Mouse (Mus musculus): ENCODE results near the gene Ube2m. TPM values are rescaled to one million over a fixed set of nuclear protein-coding genes. Genes with fewer than 3 reads are reported as not detected.

Gene Ube2m
- total RNA-seq, 1 experiment, result 92.8 TPM

DNA sequence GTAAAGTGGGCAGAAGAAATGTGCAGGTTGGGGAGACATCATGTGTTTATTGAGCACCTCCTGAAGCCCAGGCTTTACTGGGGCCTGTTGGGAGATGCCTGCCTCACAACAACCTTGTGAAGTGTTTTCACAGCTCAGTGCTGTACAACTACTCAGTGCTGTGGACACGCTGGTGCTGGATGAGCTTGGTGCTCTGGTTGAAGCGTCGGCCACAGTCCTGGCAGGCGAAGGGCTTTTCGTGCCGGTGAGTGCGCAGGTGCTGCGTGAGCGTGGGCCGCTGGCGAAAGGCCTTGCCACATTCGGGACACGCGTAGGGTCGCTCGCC is 5.0 kb upstream of the Ube2m start:
- Histone ChIP-seq H3K9ac (ENCODE audit: insufficient read depth, low read depth, low read length, poor library complexity, severe bottlenecking) (peak overlapping the region; percentile 80), H3K27ac (ENCODE audit: insufficient read depth, low read depth, low read length, poor library complexity, severe bottlenecking) (no peak overlapping the region), H3K9me3 (ENCODE audit: control insufficient read depth, insufficient read depth, low read depth, low read length) (no peaks in the 10 kb centered on the region), H3K36me3 (ENCODE audit: control insufficient read depth, insufficient read depth, low read length, poor library complexity, severe bottlenecking) (no peaks in the 10 kb centered on the region), H3K4me3 (ENCODE audit: insufficient read depth in 1 of 2, low read depth in 1 of 2, low read length in 2 of 2, poor library complexity in 1 of 2, severe bottlenecking in 1 of 2) (peak overlapping the region; percentile 49 to 81; a peak in 3 of 4 replicates), H3K4me1 (ENCODE audit: control insufficient read depth in 2 of 2, insufficient read depth in 2 of 2, low read length in 2 of 2, poor library complexity in 1 of 2) (peaks cover 2 to 8% of the 10 kb centered on the region in 2 experiments; a peak in 1 of 4 replicates)
- no peak for DNase-seq (ENCODE audit: low read depth, low spot score)
- TF ChIP-seq CHD2 (IDR thresholded peaks at IDR 0.05; ENCODE audit: low read depth, low read length) (no peak), ZC3H11A (IDR thresholded peaks at IDR 0.05; ENCODE audit: borderline replicate concordance, low read depth, low read length) (no peak), ZNF384 (IDR thresholded peaks at IDR 0.05; ENCODE audit: low read depth, low read length) (no peak), HCFC1 (IDR thresholded peaks at IDR 0.05; ENCODE audit: borderline replicate concordance, insufficient read depth, low read length) (no peak), MAFK (IDR thresholded peaks at IDR 0.05; ENCODE audit: insufficient read depth, low read depth, low read length) (no peak)
- in situ Hi-C loops (cut with MboI; ENCODE audit: low sequenced_read_pairs in 2 of 2, unreplicated experiment in 2 of 2), result loop anchor here in 1 of 2 experiments (10.0 kb wide), 1 partner anchor 118 kb away; the partner anchor contains the start of genes Rnf225 and Rps5

- in situ Hi-C loops (cut with MboI; ENCODE audit: low sequenced_read_pairs in 2 of 2, unreplicated experiment in 2 of 2), result loop anchor here in 1 of 2 experiments (10.0 kb wide), 1 partner anchor 118 kb away; the partner anchor contains the start of genes Rnf225 and Rps5
- Histone ChIP-seq H3K36me3 (ENCODE audit: control insufficient read depth, insufficient read depth, low read length, poor library complexity, severe bottlenecking) (no peaks in the 10 kb centered on the region), H3K4me1 (ENCODE audit: control insufficient read depth in 2 of 2, insufficient read depth in 2 of 2, low read length in 2 of 2, poor library complexity in 1 of 2) (peaks cover 2 to 8% of the 10 kb centered on the region in 2 experiments; a peak in 1 of 4 replicates), H3K9ac (ENCODE audit: insufficient read depth, low read depth, low read length, poor library complexity, severe bottlenecking) (no peak overlapping the region), H3K9me3 (ENCODE audit: control insufficient read depth, insufficient read depth, low read depth, low read length) (no peaks in the 10 kb centered on the region), H3K4me3 (ENCODE audit: insufficient read depth in 1 of 2, low read depth in 1 of 2, low read length in 2 of 2, poor library complexity in 1 of 2, severe bottlenecking in 1 of 2) (no peak overlapping the region), H3K27ac (ENCODE audit: insufficient read depth, low read depth, low read length, poor library complexity, severe bottlenecking) (no peak overlapping the region)
- TF ChIP-seq ZC3H11A (IDR thresholded peaks at IDR 0.05; ENCODE audit: borderline replicate concordance, low read depth, low read length) (no peak), ZNF384 (IDR thresholded peaks at IDR 0.05; ENCODE audit: low read depth, low read length) (no peak), CHD2 (IDR thresholded peaks at IDR 0.05; ENCODE audit: low read depth, low read length) (no peak), MAFK (IDR thresholded peaks at IDR 0.05; ENCODE audit: insufficient read depth, low read depth, low read length) (no peak), HCFC1 (IDR thresholded peaks at IDR 0.05; ENCODE audit: borderline replicate concordance, insufficient read depth, low read length) (no peak)
- no peak for DNase-seq (ENCODE audit: low read depth, low spot score)
These were observed 4.4 kb upstream of the Ube2m start for GRCm38 (mm10) chr7:13042511-13042910.

DNA sequence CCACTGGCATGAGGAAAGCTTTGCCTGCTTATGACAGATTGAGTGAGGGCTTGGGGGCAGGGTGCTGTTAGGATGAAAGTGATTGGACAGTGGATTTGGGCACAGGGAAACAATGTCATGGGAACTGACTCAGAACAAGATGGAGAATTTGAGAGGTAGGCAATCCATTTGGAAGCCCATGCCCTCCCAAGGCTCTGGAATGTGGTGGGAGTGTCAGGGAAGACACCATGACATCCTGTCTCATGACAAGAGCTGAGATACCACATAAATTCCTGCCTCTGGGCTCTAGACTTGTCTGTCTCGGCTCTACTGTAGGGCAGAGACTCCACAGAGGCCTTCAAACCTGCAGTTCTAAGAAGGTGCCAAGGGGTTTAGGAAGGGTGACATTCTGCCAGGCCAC is 3.2 kb upstream of the Ube2m start:
- DNase-seq (ENCODE audit: low read depth, low spot score), result no peak
- Histone ChIP-seq H3K36me3 (ENCODE audit: control insufficient read depth, insufficient read depth, low read length, poor library complexity, severe bottlenecking) (no peaks in the 10 kb centered on the region), H3K9ac (ENCODE audit: insufficient read depth, low read depth, low read length, poor library complexity, severe bottlenecking) (no peak overlapping the region), H3K4me1 (ENCODE audit: control insufficient read depth in 2 of 2, insufficient read depth in 2 of 2, low read length in 2 of 2, poor library complexity in 1 of 2) (peaks cover 2 to 8% of the 10 kb centered on the region in 2 experiments; a peak in 1 of 4 replicates), H3K27ac (ENCODE audit: insufficient read depth, low read depth, low read length, poor library complexity, severe bottlenecking) (no peak overlapping the region), H3K9me3 (ENCODE audit: control insufficient read depth, insufficient read depth, low read depth, low read length) (no peaks in the 10 kb centered on the region), H3K4me3 (ENCODE audit: insufficient read depth in 1 of 2, low read depth in 1 of 2, low read length in 2 of 2, poor library complexity in 1 of 2, severe bottlenecking in 1 of 2) (no peak overlapping the region)
- no peak; the same call in 1 of the 2 replicates for TF ChIP-seq CHD2 (IDR thresholded peaks at IDR 0.05; ENCODE audit: low read depth, low read length)
- TF ChIP-seq HCFC1 (IDR thresholded peaks at IDR 0.05; ENCODE audit: borderline replicate concordance, insufficient read depth, low read length), result no peak
- TF ChIP-seq ZNF384 (IDR thresholded peaks at IDR 0.05; ENCODE audit: low read depth, low read length), result no peak
- TF ChIP-seq ZC3H11A (IDR thresholded peaks at IDR 0.05; ENCODE audit: borderline replicate concordance, low read depth, low read length), result no peak
- TF ChIP-seq MAFK (IDR thresholded peaks at IDR 0.05; ENCODE audit: insufficient read depth, low read depth, low read length), result no peak
- in situ Hi-C loops (cut with MboI; ENCODE audit: low sequenced_read_pairs in 2 of 2, unreplicated experiment in 2 of 2), result loop anchor here in 1 of 2 experiments (10.0 kb wide), 1 partner anchor 116 kb away; the partner anchor contains the start of genes Rnf225 and Rps5

DNA sequence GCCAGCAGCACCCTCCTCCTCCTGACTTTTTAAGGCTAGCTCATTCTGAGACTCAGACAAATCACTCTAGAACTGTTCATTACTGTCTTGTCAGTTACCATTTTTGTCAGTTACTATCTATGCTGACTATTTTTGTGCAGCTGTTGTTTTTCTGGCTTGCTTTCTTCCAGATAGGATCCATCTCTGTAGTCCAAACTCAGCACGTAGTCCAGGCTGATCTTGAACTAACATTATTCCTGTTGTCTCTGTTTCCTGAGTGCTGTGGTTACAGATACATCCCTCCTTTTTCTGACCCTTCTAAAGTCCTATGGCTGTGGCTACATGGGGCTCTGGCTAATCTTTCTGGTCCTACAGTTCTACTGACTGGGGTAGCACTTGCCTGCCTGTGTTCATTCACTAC is 1.1 kb upstream of the Ube2m start:
- in situ Hi-C loops (cut with MboI; ENCODE audit: low sequenced_read_pairs in 2 of 2, unreplicated experiment in 2 of 2), result no loop called here

More for the DNA sequence above, 1.1 kb upstream of the Ube2m start:
- H3K9me3 ChIP-seq (ENCODE audit: control insufficient read depth, insufficient read depth, low read depth, low read length), result no peaks in the 10 kb centered on the region
- peaks cover 13% of the 10 kb centered on the region for H3K36me3 ChIP-seq (ENCODE audit: control insufficient read depth, insufficient read depth, low read length, poor library complexity, severe bottlenecking)
- peak overlapping the region; percentile 97 for H3K9ac ChIP-seq (ENCODE audit: insufficient read depth, low read depth, low read length, poor library complexity, severe bottlenecking)
- no peak for DNase-seq (ENCODE audit: low read depth, low spot score)
- H3K4me1 ChIP-seq (ENCODE audit: control insufficient read depth in 2 of 2, insufficient read depth in 2 of 2, low read length in 2 of 2, poor library complexity in 1 of 2), result peaks cover 0 to 15% of the 10 kb centered on the region in 2 experiments; a peak in 2 of 4 replicates
- H3K27ac ChIP-seq (ENCODE audit: insufficient read depth, low read depth, low read length, poor library complexity, severe bottlenecking), result no peak overlapping the region
- H3K4me3 ChIP-seq (ENCODE audit: insufficient read depth in 1 of 2, low read depth in 1 of 2, low read length in 2 of 2, poor library complexity in 1 of 2, severe bottlenecking in 1 of 2), result peak overlapping the region; percentile 85 to 92; a peak in 2 of 4 replicates
- TF ChIP-seq HCFC1 (IDR thresholded peaks at IDR 0.05; ENCODE audit: borderline replicate concordance, insufficient read depth, low read length), result no peak
- TF ChIP-seq MAFK (IDR thresholded peaks at IDR 0.05; ENCODE audit: insufficient read depth, low read depth, low read length), result no peak
- no peak for TF ChIP-seq ZC3H11A (IDR thresholded peaks at IDR 0.05; ENCODE audit: borderline replicate concordance, low read depth, low read length)
- no peak for TF ChIP-seq ZNF384 (IDR thresholded peaks at IDR 0.05; ENCODE audit: low read depth, low read length)
- TF ChIP-seq CHD2 (IDR thresholded peaks at IDR 0.05; ENCODE audit: low read depth, low read length), result no peak
